Mouse (Mus musculus): Measurements from ENCODE around the gene Ptpn3.

DNA sequence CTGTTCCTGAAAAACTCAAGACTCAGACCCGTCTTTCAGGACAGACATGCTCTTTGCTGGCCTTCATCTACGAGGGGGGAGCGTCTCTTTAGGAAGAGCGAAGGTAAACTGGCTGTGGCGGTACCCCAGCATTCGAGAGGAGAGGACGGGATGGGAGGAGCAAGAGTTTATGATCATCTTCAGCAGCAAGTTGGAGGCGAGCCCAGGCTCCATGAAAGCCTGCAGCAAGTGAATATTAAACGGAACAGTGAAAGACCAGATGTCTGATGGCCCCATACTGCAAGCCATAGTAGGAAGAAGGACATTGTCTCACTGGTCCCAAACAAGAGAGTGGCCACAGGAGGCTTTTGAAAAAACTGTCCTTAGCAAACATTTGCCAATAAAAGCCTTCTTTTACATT, 70.3 kb downstream of the Ptpn3 start:
- no peak for TF ChIP-seq CTCF (IDR thresholded peaks at IDR 0.05; ENCODE audit: low read depth)
- TF ChIP-seq EP300 (IDR thresholded peaks at IDR 0.05; ENCODE audit: low read depth): no peak
